Mouse (Mus musculus) C2C12 (cell line): Measurements from ENCODE around the gene Numa1. TPM values are rescaled to one million over a fixed set of nuclear protein-coding genes. Genes with fewer than 3 reads are reported as not detected.

Source experiments
- H3K27me3 ChIP-seq: one replicate; pipeline ENCODE4 v1.6.1; 2011; ENCODE audit not compliant: control insufficient read depth, insufficient read depth, insufficient read length
- H3K36me3 ChIP-seq: one replicate; pipeline ENCODE4 v1.6.1; 2011; ENCODE audit not compliant: control insufficient read depth, insufficient read depth
- H3K4me3 ChIP-seq: one replicate; pipeline ENCODE4 v1.5.1; 2011; ENCODE audit warnings: mild to moderate bottlenecking, control low read depth; ENCODE audit not compliant: poor library complexity, insufficient read depth, severe bottlenecking
- H3K79me2 ChIP-seq: one replicate; pipeline ENCODE4 v1.6.1; 2011; ENCODE audit not compliant: control insufficient read depth, insufficient read depth
- H3K79me3 ChIP-seq: one replicate; pipeline ENCODE4 v1.6.1; 2011; ENCODE audit warnings: low read depth, control low read depth
- H3ac ChIP-seq: one replicate; pipeline ENCODE3; 2011; ENCODE audit warnings: low read depth; ENCODE audit not compliant: control insufficient read depth, insufficient read length
- CEBPB ChIP-seq: IDR thresholded peaks from one replicate; pipeline ENCODE4 v1.6.1; 2011; ENCODE audit warnings: low read depth, mild to moderate bottlenecking, control low read depth, moderate library complexity
- CTCF ChIP-seq: IDR thresholded peaks from one replicate; pipeline ENCODE4 v1.5.1; 2011; ENCODE audit not compliant: control insufficient read depth, insufficient read depth, insufficient read length
- FOSL1 ChIP-seq: IDR thresholded peaks from one replicate; pipeline ENCODE4 v1.8.0; 2011; ENCODE audit warnings: mild to moderate bottlenecking, low read length; ENCODE audit not compliant: poor library complexity, insufficient read depth, severe bottlenecking
- MAX ChIP-seq: IDR thresholded peaks from one replicate; pipeline ENCODE4 v1.6.1; 2011; ENCODE audit warnings: mild to moderate bottlenecking, control low read depth
- MYOD1 ChIP-seq: IDR thresholded peaks from one replicate; pipeline ENCODE4 v1.6.1; 2011; ENCODE audit warnings: low read depth; ENCODE audit not compliant: control insufficient read depth, insufficient read length
- MYOG ChIP-seq: IDR thresholded peaks from one replicate; pipeline ENCODE4 v1.6.1; 2011; ENCODE audit not compliant: control insufficient read depth, insufficient read length; ENCODE audit errors: extremely low read depth
- USF1 ChIP-seq: IDR thresholded peaks from one replicate; pipeline ENCODE4 v1.6.1; 2011; ENCODE audit warnings: low read depth, mild to moderate bottlenecking, control low read depth, moderate library complexity
- polyA plus RNA-seq: library from polyadenylated mRNA; unstranded; fragments of >200 nt; fragmentation: generic; extraction: Trizol; gene quantifications from one replicate; pipeline ENCODE4 v1.2.1, GENCODE M21; 2012; ENCODE audit warnings: missing spikeins

The Numa1 gene
- polyA plus RNA-seq, 1 experiment = 80.4 TPM

DNA sequence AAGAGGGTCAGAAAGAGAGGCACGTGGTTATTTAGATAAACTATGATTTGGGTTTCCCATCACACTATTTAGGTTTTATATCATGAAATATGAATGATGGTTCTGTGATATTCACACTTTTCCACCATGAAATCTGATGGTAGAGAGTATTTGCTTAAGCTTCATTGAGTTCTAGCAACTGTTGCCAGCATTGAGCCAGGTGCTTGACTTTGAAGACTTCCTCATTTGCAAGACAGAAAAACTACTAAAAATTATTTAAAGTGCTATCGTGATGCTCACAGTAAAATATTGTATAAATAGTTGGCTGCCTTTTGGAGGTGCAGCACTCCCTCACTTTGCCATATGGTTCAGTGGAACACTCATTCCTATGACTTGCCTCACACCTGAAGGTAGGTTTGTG, 21.4 kb downstream of the Numa1 start:
- no peak overlapping the region for H3ac ChIP-seq
- H3K79me2 ChIP-seq = peaks cover 94% of the 10 kb centered on the region
- no peak overlapping the region for H3K4me3 ChIP-seq
- peaks cover 27% of the 10 kb centered on the region for H3K79me3 ChIP-seq
- H3K36me3 ChIP-seq = no peaks in the 10 kb centered on the region
- no peaks in the 10 kb centered on the region for H3K27me3 ChIP-seq
- TF ChIP-seq USF1 = no peak
- no peak for TF ChIP-seq MYOD1
- no peak for TF ChIP-seq FOSL1
- TF ChIP-seq CEBPB = no peak
- TF ChIP-seq MYOG = no peak
- TF ChIP-seq MAX = no peak
- no peak for TF ChIP-seq CTCF

GRCm38 (mm10) chr7:101955862-101956261, 22.0 kb downstream of the Numa1 start:
- Histone ChIP-seq H3K4me3 (no peak overlapping the region), H3K79me3 (peaks cover 32% of the 10 kb centered on the region), H3K27me3 (no peaks in the 10 kb centered on the region), H3ac (no peak overlapping the region), H3K79me2 (peaks cover 94% of the 10 kb centered on the region), H3K36me3 (no peaks in the 10 kb centered on the region)
- no peak for TF ChIP-seq USF1
- TF ChIP-seq CEBPB = no peak
- TF ChIP-seq FOSL1 = no peak
- TF ChIP-seq MYOD1 = no peak
- no peak for TF ChIP-seq CTCF
- no peak for TF ChIP-seq MAX
- no peak for TF ChIP-seq MYOG

GRCm38 (mm10) chr7:101956481-101956880, 22.6 kb downstream of the Numa1 start:
- no peaks in the 10 kb centered on the region for H3K27me3 ChIP-seq
- H3K36me3 ChIP-seq = no peaks in the 10 kb centered on the region
- no peak for TF ChIP-seq MYOG
- no peak for TF ChIP-seq CEBPB
- no peak for TF ChIP-seq MYOD1
- no peak for TF ChIP-seq CTCF
- no peak for TF ChIP-seq USF1
- TF ChIP-seq MAX = no peak
- no peak for TF ChIP-seq FOSL1

GRCm38 (mm10) chr7:101956911-101957310, 23.0 kb downstream of the Numa1 start:
- Histone ChIP-seq H3K36me3 (no peaks in the 10 kb centered on the region), H3K4me3 (no peak overlapping the region)

More at GRCm38 (mm10) chr7:101956481-101956880, 22.6 kb downstream of the Numa1 start:
- Histone ChIP-seq H3K4me3 (no peak overlapping the region), H3K79me2 (peaks cover 95% of the 10 kb centered on the region), H3K79me3 (peaks cover 35% of the 10 kb centered on the region), H3ac (no peak overlapping the region)

GRCm38 (mm10) chr7:101962829-101963228, 28.9 kb downstream of the Numa1 start:
- TF ChIP-seq MYOD1 (no peak), MYOG (no peak), USF1 (no peak), CTCF (no peak), CEBPB (no peak), FOSL1 (no peak)
- Histone ChIP-seq H3ac (no peak overlapping the region), H3K36me3 (no peaks in the 10 kb centered on the region), H3K79me3 (peaks cover 42% of the 10 kb centered on the region), H3K4me3 (no peak overlapping the region), H3K27me3 (no peaks in the 10 kb centered on the region), H3K79me2 (peaks cover 88% of the 10 kb centered on the region)

More at GRCm38 (mm10) chr7:101956911-101957310, 23.0 kb downstream of the Numa1 start:
- peaks cover 93% of the 10 kb centered on the region for H3K79me2 ChIP-seq
- peaks cover 35% of the 10 kb centered on the region for H3K79me3 ChIP-seq
- no peak overlapping the region for H3ac ChIP-seq
- TF ChIP-seq FOSL1 (no peak), CTCF (no peak), MYOG (no peak), MYOD1 (no peak), USF1 (no peak)
- no peaks in the 10 kb centered on the region for H3K27me3 ChIP-seq

DNA sequence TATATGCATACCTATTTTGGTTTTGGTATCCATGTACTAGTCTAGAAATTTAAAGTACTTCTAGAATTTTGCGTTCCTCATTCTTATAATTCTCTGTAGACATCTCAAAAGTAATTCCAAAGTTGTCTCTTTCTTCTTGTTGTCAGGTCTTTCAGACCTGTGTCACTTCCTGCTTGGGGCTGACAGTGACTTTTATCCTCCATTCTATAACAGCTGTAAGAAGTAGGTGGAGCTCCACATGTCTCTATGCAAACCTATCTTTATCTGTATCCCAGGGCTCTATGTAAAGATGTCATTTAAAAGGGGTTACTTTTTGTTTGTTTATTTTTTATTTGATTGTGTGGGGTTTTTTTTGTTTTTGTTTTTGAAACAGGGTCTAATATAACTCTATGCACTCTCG, 29.7 kb downstream of the Numa1 start:
- Histone ChIP-seq H3K36me3 (no peaks in the 10 kb centered on the region), H3K4me3 (no peak overlapping the region), H3K79me3 (peaks cover 48% of the 10 kb centered on the region), H3K27me3 (no peaks in the 10 kb centered on the region), H3K79me2 (peaks cover 88% of the 10 kb centered on the region), H3ac (no peak overlapping the region)
- TF ChIP-seq MAX (no peak), FOSL1 (no peak), MYOG (no peak)
